Mouse (Mus musculus) brain, embryonic 14.5 days (tissue): ENCODE data around the gene Abhd16a.

Experiments
- CTCF ChIP-seq: fragments of 200-500 bp; IDR thresholded peaks from 2 replicates; pipeline ENCODE4 v1.5.1; 2012; ENCODE audit warnings: inconsistent platforms, mild to moderate bottlenecking, moderate library complexity, borderline replicate concordance; ENCODE audit not compliant: insufficient read depth, insufficient read length; ENCODE audit errors: extremely low read depth
- POLR2A ChIP-seq: fragments of 200-500 bp; IDR thresholded peaks from 2 replicates; pipeline ENCODE4 v1.6.1; 2012; ENCODE audit warnings: mild to moderate bottlenecking, inconsistent platforms, borderline replicate concordance; ENCODE audit not compliant: poor library complexity, insufficient read depth, insufficient read length, severe bottlenecking; ENCODE audit errors: extremely low read depth

DNA sequence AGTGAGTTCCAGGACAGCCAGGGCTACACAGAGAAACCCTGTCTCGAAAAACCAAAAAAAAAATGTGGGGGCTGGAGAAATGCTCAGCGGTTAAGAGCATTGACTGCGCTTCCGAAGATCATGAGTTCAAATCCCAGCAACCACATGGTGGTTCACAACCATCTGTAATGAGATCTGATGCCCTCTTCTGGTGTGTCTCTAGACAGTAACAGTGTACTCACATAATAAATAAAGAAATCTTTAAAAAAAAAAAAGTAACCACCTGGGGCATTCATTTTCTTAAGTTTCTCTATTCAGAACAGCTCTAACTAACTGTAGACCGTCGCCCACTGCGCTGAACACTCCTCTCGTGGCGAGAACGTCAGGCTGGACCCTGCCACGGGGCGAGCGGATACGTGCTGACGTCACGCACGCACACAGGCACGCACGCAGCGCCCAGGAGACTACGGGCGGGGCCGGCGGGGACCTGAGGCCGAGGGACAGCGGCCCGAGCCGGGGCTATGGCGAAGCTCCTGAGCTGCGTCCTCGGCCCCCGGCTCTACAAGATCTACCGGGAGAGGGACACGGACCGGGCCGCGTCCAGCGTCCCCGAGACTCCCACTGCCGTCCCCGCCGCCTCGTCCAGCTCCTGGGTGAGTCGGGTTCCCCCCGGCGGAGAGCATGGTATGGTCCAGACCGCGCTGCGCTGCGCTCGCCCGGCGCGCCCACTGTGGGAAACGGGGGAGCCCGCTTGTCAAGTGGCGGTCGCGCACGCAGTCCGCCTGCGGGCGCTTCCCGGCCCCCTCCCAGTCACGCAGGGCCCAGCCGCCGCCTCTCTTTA lies at the start of gene Abhd16a:
- TF ChIP-seq POLR2A = peak; percentile 90
- TF ChIP-seq CTCF = no peak
